Mouse (Mus musculus) adrenal gland, postnatal 4 days (tissue): ENCODE results near the gene Fh1. TPM values are rescaled to one million over a fixed set of nuclear protein-coding genes. Genes with fewer than 3 reads are reported as not detected.

Experiments used
- DNase-seq, 2 experiments: peaks; one replicate each; pipeline ENCODE4 v3.0.0; 2021 to 2022; ENCODE audit warnings: low spot score in 2 of 2, mixed read lengths in 2 of 2
- long read RNA-seq, 2 experiments: library from polyadenylated mRNA; stranded (forward); transcript quantifications; one replicate each; pipeline ENCODE4 v2.0.0; 2021
- total RNA-seq, 2 experiments: library from RNA; stranded (reverse); gene quantifications; 2 replicates each; pipeline ENCODE4 v1.2.3; 2021

Fh1 gene
- total RNA-seq, result 100 to 1,000 TPM; 159 to 176 TPM
- long read RNA-seq, experiment 1, transcript Fh1-201 (10 exons, 2,636 nt), result major isoform, 171 of 231 reads
- long read RNA-seq, experiment 1, transcript Fh1-203 (3 exons, 936 nt), result minor isoform, 49 of 231 reads
- long read RNA-seq, experiment 1, partial matches to known transcripts, result 3 of 231 reads
- long read RNA-seq, experiment 1, other reads (novel, unspliced or antisense), result 6 of 231 reads
- long read RNA-seq, experiment 2, transcript Fh1-203 (3 exons, 936 nt), result minor isoform, 32 of 367 reads
- long read RNA-seq, experiment 2, transcript Fh1-201 (10 exons, 2,636 nt), result major isoform, 319 of 367 reads
- long read RNA-seq, experiment 2, partial matches to known transcripts, result 4 of 367 reads
- long read RNA-seq, experiment 2, other reads (novel, unspliced or antisense), result 12 of 367 reads

DNA sequence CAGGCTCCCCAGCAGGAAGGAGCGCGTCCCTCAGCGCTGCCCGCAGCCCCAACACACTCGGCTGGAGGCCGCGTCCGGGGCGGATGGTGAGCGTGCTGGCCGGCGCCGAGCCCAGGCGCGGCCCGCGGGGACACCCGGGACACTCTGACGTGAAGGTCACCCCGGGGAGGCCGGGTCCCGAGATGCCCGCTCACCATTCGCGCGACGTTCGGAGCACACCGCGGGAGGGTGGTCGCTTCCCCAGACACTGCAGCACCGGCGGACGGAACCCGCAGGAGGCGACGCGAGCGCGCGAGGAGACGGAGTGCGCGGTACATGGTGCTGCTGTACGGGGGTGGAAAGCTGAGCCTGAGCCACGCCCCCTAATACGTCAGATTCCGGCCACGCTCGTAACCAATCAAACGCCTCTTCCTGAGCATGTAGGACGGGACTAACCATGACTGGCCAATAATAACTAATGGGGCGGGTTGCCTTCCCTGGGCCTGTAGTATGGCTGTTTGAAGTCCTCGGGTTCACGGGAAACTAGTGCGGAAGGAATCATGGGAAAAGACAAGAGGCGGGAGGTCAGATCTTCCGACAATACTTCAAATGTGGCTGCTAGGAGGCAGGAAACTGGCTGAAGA lies at the start of gene Fh1:
Gene Fh1 (minus strand): TSS at position 379 of the 623 bp plus-strand sequence.
- peak; percentile 76 to 85 for DNase-seq

DNA sequence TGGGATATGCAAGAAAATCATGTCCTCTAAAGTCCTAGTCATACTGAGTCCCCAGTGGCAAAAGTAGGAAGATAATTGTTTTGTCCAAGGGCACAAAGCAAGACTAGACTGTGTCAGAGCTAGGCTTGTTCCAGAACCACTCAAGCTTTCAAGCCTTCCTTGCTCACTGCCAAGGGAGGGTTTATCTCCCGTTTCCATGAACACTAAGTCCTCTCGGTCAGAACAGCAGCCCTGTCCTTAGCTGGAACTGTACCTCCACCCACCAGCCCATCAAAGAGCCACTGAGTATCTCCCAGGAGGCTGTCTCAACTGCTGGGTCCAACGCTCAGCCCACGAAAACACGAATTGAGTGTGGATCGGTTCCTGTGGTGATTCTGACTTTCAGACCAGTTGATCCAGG lies 49.7 kb upstream of the Fh1 start:
- no peak for DNase-seq

DNA sequence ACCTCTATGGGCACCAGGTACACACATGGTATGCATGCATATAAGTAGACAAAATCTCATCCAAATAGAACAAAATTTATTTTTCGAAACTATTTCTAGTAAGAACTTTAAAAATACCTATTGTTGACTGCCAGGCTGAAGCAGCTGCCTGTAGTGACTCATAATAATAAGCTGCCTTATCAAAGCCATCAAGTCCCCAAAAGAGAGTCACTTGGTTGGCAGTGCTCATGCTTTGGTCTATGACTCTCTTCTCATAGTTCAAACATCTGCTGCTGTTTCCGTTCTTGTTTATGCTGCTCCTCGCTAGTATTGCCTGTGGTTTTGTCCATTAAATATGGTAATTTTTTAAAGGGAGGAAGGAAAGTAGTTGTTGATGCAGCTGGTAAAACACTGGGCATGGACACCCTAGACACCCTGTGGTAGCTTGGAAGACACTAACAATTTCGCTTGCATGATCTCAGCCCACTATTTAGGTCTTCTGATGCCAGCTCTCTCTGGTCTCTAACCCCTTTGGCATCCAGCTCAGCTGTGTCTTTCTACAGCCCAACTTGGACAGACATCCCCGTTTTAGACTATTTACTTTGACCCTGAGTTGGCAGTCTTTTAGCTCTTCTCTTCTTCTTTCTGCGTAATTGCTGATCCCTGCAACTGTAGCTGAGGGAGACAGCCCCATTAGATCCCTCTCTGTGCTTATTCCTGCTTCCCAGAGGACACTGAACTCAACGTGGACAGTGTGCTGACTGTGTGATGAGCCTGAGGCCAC lies 48.3 kb upstream of the Fh1 start:
- DNase-seq, result no peak

GRCm38 (mm10) chr1:175671626-175672025 lies 46.2 kb upstream of the Fh1 start:
- no peak for DNase-seq

DNA sequence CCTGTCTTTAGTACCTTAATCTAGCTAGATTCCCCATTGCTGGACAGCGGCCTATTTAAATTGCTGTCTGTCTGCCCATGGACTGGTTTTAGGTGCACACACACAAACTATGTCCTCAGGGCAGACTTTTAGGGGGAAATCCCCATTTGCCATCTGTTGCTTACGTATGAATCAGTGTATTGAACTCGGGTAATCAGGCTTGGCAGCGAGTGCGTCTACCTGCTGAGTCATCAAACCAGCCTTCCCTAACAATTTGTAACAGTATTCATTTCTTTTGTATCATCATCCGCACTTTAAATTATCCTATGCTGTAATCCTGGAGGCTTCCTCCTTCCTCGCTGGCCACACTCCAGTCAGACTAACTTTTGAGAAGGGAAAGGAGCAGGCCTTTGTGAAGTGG lies 44.6 kb upstream of the Fh1 start:
- no peak for DNase-seq

DNA sequence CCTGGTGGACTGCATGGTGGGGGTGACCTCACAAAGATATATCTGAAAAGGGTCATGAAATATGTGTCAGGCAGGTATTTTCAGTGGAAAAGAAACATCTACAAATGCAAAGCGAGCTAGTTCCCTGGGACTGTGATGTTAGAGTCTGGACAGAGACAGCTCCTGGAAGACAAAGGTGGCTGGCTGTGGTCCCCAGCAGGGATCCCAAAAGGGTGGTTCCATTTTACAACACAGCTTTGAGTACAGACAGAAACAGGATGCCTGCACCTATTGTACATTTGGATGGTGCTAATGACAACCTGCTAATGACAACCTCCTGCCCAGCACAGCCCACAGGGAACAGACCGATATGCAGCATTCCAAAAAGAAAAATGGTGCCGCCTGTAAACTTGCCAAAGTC lies 44.0 kb upstream of the Fh1 start:
- DNase-seq, result no peak

DNA sequence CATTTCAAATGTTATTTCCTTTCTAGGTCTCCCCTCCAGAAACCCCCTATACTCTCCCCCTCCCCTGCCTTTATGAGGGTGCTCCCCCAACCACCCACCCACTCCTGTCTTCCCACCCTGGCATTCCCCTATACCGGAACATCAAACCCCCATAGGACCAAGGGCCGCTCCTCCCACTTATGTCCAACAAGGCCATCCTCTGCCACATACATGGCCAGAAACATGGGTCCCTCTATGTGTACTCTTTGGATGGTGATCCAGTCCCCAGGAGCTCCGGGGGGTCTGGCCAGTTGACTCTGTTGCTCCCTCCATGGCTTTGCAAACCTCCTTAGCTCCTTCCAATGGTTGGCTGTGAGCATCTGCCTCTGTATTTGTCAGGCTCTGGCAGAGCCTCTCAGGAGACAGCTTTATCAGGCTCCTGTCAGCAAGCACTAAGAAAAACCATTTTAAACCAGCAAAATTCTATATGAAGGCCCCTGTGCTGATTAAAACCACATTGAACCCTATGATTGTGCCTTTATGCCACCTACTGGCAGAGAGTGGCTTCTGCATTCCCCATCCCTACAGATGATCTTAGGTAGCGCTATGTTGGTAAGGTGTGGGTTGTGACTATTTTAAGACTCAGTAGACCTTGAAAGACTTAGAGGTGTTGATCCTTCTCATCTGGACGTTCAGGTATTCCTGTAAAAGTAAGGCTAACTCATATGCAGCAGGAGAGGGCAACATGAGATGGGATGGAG lies 43.4 kb upstream of the Fh1 start:
- no peak for DNase-seq

- no peak for DNase-seq
These were observed 34.5 kb upstream of the Fh1 start for GRCm38 (mm10) chr1:175659900-175660299.

- DNase-seq, result no peak
These were observed 23.2 kb upstream of the Fh1 start for GRCm38 (mm10) chr1:175648615-175649014.

- DNase-seq, result no peak
These were observed 21.5 kb upstream of the Fh1 start for GRCm38 (mm10) chr1:175646952-175647351.

GRCm38 (mm10) chr1:175643496-175644265 lies 18.2 kb upstream of the Fh1 start:
- no peak for DNase-seq

GRCm38 (mm10) chr1:175640435-175641150 lies 15.2 kb upstream of the Fh1 start:
- DNase-seq, result no peak

- DNase-seq, result no peak
These were observed 13.6 kb upstream of the Fh1 start for GRCm38 (mm10) chr1:175639072-175639471.

GRCm38 (mm10) chr1:175637677-175638076 lies 12.2 kb upstream of the Fh1 start:
- no peak for DNase-seq

DNA sequence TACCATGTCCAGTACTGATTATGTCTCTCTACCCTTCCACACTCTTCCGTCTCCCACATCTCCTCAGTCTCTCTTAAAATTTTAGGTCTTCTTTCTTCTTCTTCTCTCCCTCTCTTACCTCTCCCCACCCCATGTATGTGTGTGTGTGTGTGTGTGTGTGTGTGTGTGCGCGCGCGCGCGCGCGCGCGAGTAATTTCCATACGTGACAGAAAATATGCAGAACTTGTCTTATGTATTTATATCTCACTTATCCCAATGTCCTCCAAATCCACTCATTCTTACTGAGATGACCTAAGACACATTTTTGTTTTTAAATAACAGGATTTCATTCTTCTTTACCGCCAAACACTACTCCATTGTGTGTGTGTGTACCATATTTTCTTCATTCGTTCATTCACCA lies 7.0 kb upstream of the Fh1 start:
- no peak for DNase-seq

GRCm38 (mm10) chr1:175631721-175632221 lies 6.3 kb upstream of the Fh1 start:
- no peak for DNase-seq

DNA sequence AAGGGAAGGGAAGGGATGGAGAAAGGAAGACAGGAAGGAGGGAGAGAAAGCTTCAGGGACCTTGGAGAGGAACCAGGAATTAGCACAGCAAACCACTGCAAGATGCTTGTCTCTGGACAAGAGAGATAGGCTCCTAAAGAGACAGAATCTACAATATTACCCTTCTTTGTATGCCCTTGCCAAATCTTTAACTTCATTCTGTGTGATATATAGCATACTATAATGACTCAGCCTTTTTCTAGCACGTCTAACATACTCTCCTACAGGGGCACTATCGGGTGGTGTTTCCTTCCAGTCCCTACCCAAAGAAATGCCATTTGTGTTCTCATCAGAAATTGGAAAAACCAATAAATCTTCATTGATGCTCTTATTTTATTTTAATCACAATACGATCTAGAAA lies 5.6 kb upstream of the Fh1 start:
- no peak for DNase-seq

DNA sequence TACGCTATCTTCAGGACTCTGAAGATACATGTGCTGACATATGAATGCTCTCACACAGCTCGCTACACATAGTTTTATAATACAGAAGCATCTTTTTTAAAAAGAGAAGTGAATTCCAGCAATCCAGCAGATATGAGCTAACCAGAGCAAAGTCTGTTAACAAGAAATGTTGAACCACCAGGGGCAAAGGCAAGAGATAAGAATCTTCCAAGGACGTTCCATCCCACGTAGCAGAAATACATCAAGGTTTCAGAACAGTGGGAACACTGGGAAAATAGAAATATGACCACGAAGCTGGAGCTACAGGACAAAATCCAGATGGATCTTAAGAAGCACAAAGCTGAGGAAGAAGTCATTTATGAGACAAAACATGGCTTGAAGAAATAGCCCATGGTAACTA lies 4.9 kb upstream of the Fh1 start:
- DNase-seq, result no peak

DNA sequence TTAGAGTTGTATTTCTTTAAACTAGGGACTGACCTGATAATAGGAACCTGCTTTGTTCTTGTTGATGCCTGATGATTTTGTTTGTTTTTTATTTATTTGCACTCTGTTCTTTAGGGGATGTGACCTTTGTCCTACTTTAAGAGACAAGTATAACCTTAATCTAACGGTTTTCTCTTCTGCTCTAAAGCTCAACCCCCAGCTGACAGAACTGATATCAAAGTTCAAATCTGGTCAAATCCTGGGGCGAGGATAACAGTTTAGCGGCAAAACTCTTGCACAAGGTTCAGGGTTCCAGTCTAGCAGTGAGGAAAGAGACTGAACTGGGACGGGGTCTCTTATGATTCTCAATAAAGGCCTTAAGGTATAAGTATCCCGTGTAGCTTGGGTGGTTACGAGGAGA lies 3.8 kb upstream of the Fh1 start:
- no peak for DNase-seq
